Mouse (Mus musculus) right cerebral cortex, adult 2 months (tissue): ENCODE data around the gene Rsl1.
"Not testable (repeated sequence)": the region's sequence is repeated elsewhere in the genome, so short reads cannot be mapped to it uniquely, and the experiment has no call there.

Source experiments
- DNase-seq, 2 experiments: peaks; one replicate each; pipeline ENCODE4 v3.0.0; 2021 to 2022; ENCODE audit warnings: low spot score in 2 of 2

Gene Rsl1

DNA sequence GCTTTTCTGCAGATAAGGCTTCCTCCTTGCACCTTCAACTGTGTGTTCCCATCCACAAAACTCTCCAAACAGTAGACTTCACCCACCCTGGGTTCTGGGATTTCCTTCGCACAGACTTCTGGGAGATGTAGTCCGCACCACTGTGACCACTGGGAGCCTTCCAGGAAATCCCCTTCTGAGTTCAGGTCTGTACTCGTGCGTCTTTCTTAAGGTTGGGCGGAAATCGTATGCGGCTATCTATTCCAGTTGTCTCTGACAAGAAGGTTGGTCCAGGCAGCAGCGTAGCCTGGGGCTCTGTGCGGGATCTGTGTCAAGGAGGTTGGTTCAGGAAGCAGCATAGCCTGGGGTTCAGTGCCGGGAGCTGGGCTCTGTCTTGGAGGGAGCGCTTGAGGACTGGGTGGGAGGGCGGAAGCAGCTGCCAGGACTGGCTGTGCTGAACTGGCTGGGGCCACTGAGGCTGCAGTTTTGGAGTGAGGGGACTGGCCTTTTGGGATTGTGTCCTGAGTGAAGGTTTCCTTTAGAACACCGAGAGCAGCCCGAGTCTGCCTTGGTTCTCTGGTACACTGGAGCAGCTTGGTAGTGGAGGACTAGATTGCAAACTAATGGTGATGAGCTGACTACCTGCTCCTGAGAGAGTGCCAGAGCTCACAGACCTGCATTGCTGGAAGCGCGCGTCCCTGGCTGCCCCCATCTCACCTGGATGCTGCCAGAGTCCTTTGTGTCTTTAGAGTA lies at the start of gene Rsl1:
TSS of gene Rsl1 (plus strand) at position 192 of the 732 bp plus-strand sequence.
- peak; percentile 83 to 87 for DNase-seq

DNA sequence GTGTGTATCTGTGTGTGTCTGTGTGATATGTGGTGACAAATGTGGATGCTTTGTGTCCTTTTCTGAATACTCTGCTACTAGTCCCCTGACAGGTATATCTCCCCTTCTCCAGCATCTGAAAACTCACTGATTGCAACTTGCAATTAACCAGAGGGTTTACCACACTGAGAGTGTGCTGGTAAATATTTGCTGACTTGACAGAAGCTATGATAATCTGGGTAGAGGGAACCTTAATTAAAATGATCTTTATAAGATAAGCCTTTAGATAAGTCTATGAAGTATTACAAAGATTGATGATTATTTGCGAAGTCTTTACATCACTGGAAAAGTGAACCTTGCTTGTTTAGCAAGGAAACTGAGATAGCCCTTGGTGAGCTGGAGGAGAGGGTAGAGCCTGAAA lies 48.5 kb upstream of the Rsl1 start:
- no peak for DNase-seq

DNA sequence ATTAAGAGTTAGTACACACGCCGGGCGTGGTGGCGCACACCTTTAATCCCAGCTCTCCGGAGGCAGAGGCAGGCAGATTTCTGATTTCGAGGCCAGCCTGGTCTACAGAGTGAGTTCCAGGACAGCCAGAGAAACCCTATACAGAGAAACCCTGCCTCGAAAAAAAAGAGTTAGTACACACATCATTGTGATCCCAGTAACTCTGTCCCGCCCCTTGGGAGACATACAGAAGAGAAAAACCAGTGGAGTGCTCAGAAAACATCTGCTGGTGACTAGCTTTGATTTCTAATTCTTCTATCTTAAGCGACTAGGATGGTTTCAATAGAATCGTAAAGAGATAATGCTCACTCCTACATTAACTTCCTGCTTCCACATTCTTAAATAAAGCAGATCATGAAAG lies 45.5 kb upstream of the Rsl1 start:
- DNase-seq = not testable (repeated sequence)

GRCm38 (mm10) chr13:67128038-67128721 lies 44.8 kb upstream of the Rsl1 start:
- peak; percentile 93 to 97 for DNase-seq

DNA sequence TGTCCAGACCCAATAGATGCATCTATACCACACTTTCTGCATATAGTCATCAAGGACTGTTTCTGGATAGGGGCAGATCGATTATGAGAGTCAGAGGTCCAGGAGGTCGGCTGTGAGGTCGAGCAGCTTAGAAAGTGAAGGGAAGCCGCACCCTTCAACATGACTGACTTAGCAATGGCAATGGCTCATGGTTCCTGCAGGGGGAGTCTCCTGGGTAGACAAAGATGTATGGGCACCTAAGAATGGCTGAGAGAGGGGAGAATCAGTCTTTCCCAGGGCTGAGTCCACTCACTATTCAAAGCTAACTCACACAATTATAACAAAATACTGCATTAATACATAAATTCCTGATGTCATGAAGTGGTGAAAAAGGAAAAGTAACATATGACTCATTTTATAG lies 6.9 kb upstream of the Rsl1 start:
- DNase-seq = not testable (repeated sequence)

DNA sequence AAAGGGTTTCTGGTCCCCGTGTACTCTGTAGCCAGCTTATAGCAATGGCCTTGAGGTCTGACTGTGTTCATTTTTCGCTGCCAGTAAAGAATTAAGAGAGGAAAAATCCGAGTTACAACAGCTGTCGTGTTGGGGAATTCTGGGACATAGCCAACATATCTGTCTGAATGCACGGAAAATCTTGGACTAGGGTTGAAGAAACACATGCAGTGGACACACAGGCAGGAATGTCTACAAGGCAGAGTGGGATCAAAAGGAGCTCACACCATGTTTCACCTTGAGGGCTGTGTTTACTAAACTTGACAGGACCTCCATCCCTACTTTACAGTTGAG lies 707 bp downstream of the Rsl1 start:
- DNase-seq = peak in 1 of 2 experiments; percentile 8

DNA sequence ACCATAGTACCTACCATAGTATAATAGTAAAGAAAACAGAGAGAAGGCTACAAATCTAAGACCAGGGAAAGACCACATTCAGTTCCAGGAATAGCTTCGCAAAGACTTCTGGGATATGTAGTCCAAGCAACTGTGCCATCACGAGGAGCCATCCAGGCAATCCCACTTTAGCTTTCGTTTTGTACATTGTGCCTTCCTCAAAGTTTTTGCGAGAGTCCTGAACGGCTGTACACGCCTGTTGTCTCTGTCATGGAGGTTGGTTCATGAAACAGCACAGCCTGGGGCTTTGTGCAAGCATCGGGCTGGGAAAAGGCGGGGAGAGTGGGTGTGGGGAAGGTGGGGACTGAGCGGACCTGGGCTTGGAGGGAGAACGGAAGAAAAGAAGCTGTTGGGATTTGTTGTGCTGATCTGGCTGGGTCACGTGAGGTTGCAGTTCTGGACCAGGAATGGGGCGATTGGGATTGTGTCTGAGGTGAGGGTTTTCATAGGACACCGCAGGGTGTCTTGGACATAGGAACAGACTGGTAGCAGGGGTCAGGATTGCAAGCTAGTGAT lies 21.4 kb downstream of the Rsl1 start, which contains the start of gene Zfp455:
TSS of gene Zfp455 (plus strand) at position 167 of the 555 bp plus-strand sequence.
- DNase-seq = peak; percentile 64 to 74

GRCm38 (mm10) chr13:67201656-67202055 lies 28.7 kb downstream of the Rsl1 start:
- no peak for DNase-seq

GRCm38 (mm10) chr13:67214015-67214607 lies 41.1 kb downstream of the Rsl1 start:
- no peak for DNase-seq
